Mouse (Mus musculus) spleen, adult 12 weeks (tissue): Measurements from ENCODE around the gene Arrb1.

Source experiments
- DNase-seq: peaks from one replicate; pipeline ENCODE4 v3.0.0; 2022; ENCODE audit warnings: low spot score

The Arrb1 gene

DNA sequence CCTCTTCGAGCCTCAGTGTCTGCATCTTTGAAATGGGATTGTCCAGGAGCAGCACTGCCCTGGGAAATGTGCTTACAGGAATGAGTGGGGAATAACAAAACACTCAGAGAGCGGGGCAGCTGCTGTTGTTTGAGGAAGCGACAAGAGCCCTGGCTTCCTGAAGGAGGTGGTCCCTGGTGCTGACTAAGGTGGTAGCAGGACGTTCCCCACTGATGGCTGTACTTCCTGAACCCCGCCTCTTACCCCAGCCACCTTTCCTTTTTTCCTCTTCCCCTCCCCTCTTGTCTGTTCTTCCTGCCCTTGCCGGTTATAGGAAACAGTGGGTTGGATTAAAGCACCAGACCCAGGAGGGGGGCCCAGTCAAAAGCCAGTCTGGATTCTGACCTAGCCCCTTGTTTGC lies 45.0 kb downstream of the Arrb1 start:
- no peak for DNase-seq

DNA sequence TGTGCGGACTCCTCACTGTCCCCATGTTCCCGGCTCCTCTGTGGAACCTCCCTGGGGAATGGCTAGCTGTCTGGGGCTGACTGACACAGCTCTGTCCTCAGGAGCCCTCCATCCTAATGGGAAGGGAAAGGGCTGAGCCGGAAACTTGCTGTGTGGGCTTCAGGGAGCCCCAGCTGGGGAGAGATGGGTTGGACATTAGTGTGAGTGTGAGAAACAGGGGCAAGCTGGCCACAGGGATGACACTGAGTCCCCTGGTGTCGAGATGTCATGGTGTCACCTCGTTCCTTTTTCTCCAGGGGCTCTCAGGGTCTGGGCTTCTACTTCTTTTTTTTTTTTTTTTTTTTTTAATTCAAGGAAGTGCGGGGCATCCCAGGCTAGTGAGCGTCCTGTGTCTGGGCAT lies 47.0 kb downstream of the Arrb1 start:
- no peak for DNase-seq

DNA sequence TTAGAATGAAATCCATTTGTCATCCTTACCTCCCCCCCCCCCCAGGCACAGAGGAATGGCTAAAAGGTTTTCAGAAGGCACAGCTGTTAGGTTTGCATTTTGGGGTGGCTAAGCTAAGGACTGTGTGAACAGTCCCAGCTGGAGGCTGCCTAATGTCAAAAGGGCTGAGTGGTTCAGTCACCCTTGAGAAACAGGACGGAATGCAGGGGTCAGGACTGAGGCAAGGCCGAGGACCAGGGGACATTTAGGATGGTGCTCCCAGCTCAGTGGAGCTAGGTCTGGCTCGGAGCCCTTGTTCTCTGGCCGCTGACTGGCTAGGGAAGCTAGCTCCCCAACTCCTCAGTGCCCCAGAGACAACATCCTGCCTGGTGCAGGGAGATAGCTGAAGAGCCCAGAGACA lies 47.6 kb downstream of the Arrb1 start:
- no peak for DNase-seq

DNA sequence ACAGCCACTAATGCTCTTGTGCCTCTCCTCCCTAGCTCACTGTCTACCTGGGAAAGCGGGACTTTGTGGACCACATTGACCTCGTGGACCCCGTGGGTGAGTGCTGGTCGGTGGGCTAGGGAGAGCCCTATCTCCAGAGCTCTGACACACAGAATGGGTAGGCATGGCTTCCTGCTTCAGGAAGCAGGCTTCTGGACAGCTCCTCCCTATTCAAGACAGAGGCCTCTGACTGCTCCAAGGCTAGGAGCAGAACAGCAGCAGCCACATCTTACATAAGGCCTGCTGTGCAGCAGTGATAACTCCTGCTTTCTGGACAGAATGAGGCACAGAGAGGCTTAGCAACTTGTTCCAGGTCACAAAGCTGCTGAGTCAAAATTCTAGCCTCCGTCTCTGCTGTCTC lies 48.4 kb downstream of the Arrb1 start:
- no peak for DNase-seq

DNA sequence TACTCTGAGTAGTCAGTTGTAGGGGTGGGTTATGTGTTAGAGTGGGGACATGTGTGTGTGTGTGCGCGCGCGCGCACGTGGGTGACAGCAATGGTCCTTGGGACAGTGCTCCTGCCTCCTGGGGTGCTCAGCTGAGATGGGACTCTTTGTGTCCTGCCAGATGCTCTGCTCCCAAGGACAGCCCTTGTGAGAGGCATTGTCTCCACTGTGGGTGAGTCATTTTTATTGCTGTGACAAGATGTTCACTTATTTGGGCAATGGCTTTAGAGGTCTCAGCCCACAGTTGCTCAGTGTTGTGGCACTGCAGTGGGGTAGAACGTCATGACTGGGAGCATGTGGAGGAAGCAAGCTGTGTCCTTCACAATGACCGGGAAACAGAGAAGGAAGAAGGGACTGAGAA lies 50.7 kb downstream of the Arrb1 start:
- DNase-seq = no peak

DNA sequence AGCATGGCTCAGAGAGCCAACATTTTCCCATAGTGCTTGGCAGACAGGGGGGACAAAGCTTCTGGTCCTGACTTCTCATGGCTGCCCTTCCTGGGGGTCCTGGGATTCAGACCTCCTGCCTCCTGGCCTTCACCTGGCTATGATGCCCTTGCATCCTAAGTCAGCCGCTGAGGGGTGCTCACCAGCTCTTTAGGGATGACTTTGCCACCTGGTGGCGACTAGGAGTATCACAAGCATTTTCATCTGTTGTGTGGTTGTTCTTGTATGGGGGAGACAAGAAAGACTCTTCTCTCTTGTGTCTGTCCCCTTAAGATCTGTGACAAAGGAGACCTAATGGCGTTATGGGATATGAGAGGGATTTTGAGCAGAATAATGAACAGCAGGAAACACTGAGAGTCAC lies 54.8 kb downstream of the Arrb1 start:
- peak; percentile 66 for DNase-seq

DNA sequence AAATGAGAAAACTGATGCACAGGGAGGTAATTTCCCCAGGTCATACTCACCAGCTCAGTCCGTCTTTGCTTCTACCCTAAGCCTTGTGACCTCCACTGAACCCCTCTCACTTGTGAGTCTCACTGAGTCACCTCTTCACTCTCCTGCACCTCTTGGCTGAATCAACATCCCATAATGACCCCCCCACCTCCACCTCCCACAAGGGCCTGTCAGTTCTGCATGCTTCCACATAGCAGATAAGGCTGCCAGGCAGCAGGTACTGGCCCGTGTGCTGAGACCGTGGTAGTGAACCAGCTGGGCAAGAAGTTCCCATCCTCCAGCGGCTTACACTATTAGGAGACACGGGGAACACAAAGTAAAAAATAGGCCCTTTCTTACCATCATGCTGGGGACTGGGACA lies 55.4 kb downstream of the Arrb1 start:
- DNase-seq = no peak

DNA sequence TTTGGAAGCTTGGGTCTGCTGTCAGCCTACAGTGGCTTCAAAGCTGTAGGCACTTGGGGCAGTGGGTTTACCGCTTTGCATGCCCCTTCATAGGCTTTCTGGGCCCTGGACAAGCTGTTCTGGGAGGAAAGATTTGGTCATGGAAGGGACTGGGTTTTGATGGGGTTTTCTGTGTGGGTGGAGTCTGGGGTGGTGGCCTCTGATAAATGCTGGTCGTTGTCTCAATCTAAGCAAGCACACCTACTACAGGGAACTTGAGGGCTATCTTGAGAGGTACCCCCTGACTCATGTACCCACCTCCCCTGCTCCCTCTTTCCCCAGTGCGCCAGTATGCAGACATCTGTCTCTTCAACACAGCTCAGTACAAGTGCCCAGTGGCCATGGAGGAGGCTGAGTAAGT lies 57.4 kb downstream of the Arrb1 start:
- DNase-seq = peak; percentile 32

DNA sequence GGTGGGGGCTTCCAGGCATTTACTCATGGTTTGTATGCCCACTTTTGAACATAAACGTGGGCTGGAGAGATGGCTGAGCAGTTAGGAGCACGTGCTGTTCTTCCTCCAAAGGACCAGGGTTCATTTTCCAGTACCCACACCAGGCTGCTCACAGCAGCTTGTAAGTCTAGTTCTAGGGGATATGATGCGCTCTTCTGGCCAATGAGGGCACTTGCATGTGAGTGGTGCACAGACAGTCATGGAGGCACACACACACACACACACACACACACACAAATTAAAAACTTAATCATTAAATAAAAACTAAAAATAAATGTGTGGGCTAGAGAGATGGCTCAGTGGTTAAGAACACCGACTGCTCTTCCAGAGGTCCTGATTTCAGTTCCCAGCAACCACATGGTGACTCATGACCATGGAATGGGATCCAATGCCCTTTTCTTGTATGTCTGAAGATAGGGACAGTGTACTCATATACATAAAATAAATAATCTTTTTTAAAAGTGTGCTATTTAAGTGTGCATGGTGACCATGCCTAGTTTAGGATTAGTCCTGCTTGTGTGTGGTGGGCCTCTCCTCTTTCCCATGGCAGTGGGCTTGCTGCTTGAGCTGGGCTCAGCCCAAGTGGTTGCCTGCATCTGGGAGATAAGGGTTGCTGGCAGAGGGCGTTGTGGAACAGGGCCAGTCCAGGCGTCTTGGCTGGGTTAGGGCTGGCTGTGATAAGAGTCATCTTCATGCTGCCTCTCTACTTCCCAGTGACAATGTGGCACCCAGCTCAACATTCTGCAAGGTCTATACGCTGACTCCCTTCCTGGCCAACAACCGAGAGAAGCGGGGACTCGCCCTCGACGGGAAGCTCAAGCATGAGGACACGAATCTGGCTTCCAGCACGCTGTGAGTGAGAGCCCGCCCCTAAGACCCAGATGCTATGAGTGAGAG lies 58.9 kb downstream of the Arrb1 start:
- DNase-seq = peak; percentile 81

DNA sequence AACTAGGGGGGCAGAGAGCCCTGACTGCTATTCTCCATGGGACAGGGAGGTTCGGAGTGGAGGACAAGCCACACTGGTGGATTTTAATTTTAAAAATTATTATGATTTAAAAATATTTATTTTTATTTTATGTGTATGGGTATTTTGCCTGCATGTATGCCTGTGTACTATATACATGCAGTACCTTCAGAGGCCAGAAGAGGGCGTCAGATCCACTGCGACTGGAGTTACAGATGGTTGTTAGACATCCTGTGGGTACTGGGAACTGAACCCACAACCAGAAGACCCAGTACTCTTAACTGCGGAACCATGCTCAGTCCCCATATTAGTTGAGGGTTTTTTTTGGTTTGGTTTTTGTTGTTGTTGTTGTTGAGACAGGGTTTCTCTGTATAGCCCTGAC lies 63.5 kb downstream of the Arrb1 start:
- no peak for DNase-seq

DNA sequence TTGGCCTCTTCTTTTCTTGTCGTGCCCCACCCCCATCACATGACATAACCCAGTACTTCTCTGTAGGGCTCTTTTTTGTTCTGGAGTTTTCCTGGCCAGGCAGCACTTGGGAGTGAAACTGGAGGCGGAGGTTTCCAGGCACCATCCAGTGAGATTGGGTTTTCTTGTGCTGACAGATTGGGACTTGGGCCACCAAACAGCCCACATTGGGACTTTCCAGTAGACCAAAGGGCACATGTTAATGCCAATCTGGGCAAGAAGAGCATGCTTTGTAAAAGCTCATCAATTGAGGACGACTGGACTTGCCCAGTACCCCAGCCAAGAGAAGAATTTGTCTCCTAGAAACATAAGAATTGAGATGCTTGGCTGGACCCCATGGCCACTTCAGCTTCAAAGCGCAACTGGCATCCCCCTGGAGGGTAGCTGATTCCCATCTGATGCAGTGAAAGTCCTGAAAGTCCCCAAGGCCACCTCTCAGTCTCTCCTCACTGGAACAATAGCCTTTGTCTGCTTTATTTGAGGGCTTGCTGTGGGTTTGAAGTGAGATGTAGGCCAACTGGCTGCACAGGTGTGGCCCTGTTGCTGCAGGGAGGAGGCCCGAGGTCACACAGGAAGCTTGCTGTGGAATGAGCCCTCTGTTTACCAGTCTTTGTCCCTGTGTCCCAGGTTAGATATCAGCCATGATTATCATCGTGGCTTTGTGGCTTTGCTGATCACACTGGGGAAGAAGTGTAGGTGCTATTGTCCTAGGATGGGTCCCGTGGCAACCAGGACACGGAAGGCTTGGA lies 68.8 kb downstream of the Arrb1 start:
- DNase-seq = no peak

DNA sequence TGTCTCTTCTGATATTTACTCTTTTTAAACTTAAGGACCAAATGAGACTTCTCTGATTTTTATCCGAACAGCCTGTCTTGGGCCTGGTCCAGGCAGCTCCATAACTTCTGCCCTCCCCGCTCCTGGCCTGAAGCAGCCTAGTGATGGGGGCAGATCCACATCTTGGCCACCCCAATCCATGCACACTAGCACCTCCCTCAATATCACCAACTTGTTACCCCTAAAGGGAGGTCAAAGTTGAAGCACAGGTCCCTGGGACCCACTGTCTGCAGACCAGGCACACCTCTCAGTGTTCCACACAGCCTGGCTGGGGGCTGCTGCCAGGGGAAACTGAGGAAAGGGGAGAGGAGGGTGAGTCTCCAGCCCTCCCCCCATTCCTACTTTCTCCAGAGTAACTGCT lies 69.8 kb downstream of the Arrb1 start:
- no peak for DNase-seq

DNA sequence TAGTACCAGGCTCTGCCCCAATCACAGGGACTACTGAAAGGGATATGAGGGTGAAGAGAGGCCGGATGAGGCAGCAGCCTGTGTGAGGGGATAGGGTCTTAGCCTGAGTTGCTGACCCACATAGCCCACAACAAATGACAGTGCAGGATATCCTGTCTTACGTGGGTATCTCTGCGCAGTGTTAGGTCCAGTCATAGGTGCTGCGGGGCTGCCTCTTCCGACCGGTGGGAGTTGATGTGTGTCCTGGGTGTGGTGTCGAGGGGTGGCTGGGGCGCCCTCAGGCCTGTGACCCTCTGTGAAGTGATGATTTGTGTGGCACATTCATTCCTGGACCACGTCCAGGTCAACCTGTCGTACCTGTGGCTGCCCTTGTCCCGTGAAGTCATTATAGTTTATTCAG lies 71.0 kb downstream of the Arrb1 start:
- no peak for DNase-seq

DNA sequence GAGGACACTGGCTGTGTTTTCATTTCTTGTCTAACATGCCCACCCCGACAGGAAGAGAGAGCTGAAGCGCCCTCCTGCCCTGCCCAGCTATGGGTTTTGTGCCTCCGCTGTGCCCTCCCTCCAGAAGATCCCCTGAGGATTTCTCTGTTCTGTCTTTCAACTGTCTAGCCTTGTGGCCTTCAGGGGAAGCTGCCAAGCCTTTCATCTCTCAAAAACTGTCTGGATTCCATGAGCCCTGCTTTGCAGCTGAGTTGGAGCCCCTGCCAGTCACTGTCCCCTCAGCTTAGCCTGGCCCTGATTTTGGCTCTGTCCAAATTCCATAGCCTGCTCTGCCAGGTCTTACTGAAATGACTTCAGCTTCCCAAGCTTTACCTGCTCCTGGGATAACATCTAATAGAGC lies 71.5 kb downstream of the Arrb1 start:
- DNase-seq = no peak

DNA sequence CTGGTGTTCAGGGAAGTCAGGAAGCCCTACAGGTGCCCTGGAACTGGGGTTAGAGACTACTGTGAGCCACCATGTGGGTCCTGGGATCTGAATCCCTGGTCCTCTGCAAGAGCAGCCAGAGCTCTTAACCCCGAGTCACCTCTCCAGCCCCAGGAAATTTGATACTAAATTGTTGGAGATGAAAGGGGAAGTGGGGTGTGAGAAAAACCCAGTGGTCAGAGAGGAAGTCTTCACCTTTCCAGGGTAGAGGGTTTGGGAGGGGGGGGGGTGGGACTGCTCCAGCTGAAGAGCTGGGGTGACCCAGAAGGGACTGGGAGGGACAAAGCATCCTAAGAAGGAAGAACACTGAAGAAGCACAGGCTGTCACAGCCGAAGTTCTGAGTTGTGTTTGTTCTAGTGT lies 72.4 kb downstream of the Arrb1 start:
- no peak for DNase-seq

DNA sequence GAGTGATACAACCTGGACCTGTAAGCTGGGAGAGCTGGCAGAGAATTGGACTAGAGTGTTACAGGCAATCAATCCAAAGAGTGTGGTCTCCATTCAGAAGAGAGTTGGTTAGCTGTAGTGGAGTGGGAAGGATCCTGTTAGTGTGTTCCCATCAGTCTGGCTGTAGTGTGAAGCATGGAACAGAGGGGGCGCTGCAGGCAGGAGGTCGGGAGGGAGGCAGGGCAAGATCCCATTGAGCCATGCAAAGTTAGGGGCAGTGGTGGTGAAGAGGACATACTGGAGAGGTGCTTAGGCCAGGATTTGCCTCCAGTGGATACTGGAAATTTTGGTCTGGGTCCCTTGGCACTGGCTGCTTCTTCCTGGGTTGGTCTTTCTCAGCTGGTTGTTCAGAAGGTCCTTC lies 83.0 kb downstream of the Arrb1 start:
- no peak for DNase-seq

DNA sequence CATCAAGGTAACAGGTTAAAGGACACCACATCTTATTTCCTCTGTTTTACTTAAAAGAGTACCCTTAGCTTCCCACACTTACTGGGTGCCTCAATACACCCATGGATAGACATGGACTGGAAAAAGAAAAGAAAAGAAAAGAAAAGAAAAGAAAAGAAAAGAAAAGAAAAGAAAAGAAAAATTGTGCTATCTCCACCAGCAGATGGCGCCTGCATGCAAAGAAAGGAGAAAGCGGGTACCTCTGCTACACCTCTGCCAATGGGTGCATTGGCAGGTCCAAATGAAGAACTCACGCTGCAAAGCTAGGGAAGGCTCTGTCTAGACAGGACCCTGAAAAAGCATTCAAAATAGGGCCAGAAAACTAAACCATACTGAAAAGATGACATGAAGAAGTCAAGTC lies 83.6 kb downstream of the Arrb1 start:
- no peak for DNase-seq

DNA sequence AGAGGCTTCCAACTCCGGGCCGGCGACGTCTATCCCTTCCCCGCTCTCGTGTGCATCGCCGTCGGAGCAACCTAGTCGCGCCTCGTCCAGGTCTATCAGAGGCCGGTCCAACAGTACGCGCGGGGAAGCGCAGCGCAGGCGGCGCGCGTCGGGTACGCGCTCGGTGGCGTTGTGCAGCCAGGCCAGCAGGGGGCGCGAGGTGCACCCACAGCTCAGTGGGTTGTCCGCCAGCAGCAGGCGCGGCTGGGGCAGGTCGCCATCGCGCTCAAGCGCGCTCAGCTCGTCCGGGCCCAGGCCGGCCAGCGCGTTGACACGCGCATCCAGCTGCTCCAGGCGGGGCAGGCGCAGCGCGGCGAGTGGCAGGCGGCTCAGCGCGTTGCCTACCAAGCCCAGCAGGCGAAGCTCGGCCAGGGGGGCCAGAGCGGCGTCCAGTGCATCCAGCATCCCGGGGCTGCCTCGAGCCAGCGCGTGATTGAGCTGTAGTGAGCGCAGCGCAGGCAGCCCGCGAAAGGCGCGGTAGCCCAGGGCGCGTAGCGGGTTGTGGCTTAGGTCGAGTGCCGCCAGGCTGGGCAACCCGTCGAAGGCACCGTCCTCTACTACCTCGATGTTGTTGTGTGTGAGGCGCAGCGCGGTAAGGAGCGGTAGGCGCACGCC lies 90.6 kb downstream of the Arrb1 start:
- peak; percentile 71 for DNase-seq

DNA sequence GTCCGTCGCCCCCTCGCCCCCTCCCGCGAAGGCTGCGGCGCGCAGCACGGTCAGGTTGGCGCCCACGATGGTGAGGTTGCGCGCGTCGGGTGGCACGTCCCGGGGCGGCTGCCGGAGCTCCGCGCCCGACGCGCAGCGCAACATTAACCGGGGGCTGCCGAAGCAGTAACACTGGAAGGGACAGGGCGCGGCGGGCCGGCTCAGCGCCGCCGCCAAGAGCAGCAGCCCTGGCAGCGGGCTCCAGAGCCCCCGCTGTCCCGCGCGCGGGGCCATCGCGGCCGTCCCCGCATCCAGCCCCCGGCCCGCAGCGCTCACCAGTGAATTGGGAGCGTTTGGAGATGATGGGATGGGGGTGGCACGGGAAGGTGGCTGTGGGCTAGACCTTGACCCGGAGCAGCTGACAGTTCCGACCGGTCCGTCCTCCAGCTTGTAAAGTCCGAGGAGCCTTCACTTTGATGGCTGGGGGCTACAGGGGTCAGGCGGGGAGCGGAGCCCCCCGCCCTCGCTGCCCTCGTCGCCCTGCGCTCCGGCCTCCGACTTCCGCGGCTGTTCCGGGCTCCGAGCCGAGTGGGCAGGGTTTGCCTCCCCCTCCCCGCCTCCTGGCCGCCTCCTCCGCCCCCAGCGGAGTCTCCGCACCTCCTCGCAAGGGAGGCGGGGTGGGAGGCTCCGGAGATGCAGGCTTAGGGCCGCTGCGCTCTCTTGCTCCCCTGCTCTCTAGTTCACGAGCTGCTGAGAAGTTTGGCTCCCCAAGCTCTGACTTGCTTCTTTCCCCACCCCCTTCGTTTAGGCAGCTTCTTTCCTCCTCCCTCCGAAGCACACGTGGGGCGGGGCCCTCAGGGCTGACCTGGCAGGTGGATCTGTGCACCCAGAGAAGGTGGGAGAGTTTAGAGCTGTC lies 91.4 kb downstream of the Arrb1 start, which contains the start of gene Tpbgl:
TSS of gene Tpbgl (minus strand) at position 728 of the 895 bp plus-strand sequence.
- DNase-seq = no peak

DNA sequence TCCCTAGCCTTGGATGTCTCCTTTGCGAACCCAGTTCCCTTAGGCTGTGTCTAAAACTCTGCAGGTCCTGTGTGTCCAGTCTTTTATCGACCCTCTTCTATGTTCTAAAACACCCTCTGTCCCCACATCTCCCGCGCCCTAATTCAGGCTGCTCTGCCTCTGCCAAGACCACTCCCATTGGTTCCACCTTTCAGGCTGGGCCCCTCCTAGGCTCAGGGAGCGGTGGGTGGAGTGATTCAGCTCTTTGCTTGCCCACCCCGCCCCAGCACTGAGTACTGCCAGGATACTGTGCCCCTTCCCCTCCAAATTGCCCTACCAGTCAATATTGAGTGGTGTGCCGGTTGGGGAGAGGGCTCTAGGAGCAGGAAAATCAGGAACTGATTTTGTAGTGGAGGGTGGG lies 92.1 kb downstream of the Arrb1 start:
- no peak for DNase-seq

DNA sequence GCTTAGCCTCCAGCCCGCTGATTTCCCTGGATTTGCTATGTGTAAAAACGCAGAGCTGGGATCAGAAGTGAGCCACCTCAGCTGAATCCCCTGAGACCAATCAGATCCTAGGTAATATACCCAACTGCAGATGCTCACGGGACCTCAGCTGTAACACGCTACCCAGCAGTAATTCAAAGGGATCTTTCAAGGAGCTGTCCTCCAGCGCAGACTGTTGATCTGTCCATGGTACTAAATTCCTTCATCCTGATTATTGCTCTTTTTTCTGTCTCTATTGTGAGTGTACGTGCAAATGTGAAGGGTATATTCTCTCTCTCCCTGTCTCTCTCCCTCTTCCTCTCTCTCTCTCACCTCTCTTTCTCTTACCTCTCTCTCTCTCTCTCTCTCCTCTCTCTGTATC lies 97.0 kb downstream of the Arrb1 start:
- no peak for DNase-seq
